In genomic region chr9:45740584-45740980, GRCm38 (mm10) we compare ENCODE assay signal across 10 mouse cellular contexts.
DNase-seq lines count a peak whose midpoint lies in the region; ATAC-seq and TF ChIP-seq lines count a peak whose summit lies in the region.
"Had no signal": no experiment of that assay in that cellular context is flagged by ENCODE, and none has a peak within 500 bp of the region (broad histone marks: within the 10 kb centered on the region; RNA-seq: fewer than 3 reads in every experiment).

No protein-coding gene starts in this region.

- H3K36me3 ChIP-seq in heart, embryonic 15.5 days = no peaks in the 10 kb centered on the region
- peaks cover 34% of the 10 kb centered on the region for H3K36me3 ChIP-seq in forebrain, postnatal 0 days (ENCODE audit: insufficient read depth)
- H3K36me3 ChIP-seq: lung, embryonic 15.5 days had no signal

- H3K27ac ChIP-seq in heart, embryonic 15.5 days = no peak overlapping the region
- H3K27ac ChIP-seq in forebrain, postnatal 0 days (ENCODE audit: low read depth, low read length) = no peak overlapping the region
- H3K27ac ChIP-seq: lung, embryonic 15.5 days had no signal

- intact Hi-C loops in heart, postnatal 25 days (cut with DNase I) = no loop called here

- H3K9me3 ChIP-seq in heart, embryonic 15.5 days (replicated peaks) = no peaks in the 10 kb centered on the region
- no peaks in the 10 kb centered on the region for H3K9me3 ChIP-seq in forebrain, postnatal 0 days (ENCODE audit: low read length)
- H3K9me3 ChIP-seq: lung, embryonic 15.5 days had no signal

- peak overlapping the region; percentile 25; the same call in 1 of the 2 replicates for H3K4me2 ChIP-seq in heart, embryonic 15.5 days
- H3K4me2 ChIP-seq in forebrain, postnatal 0 days (ENCODE audit: low read depth) = no peak overlapping the region
- H3K4me2 ChIP-seq: lung, embryonic 15.5 days had no signal

- peak; percentile 64 for TF ChIP-seq CTCF in forebrain, postnatal 0 days (IDR thresholded peaks at IDR 0.05; ENCODE audit: low read depth)

- no peak overlapping the region for H3K9ac ChIP-seq in heart, embryonic 15.5 days
- H3K9ac ChIP-seq in forebrain, postnatal 0 days = no peak overlapping the region
- H3K9ac ChIP-seq: lung, embryonic 15.5 days had no signal

- no peak overlapping the region for H3K4me3 ChIP-seq in heart, embryonic 15.5 days
- no peak overlapping the region for H3K4me3 ChIP-seq in forebrain, postnatal 0 days (ENCODE audit: low read depth, low read length)
- H3K4me3 ChIP-seq: lung, embryonic 15.5 days had no signal

- peaks cover 41% of the 10 kb centered on the region for H3K27me3 ChIP-seq in heart, embryonic 15.5 days
- H3K27me3 ChIP-seq in forebrain, postnatal 0 days (ENCODE audit: insufficient read depth, low read length) = no peaks in the 10 kb centered on the region
- H3K27me3 ChIP-seq: lung, embryonic 15.5 days had no signal

- 66% methylated on average over 2 of the region's 2 CpGs for WGBS in heart, embryonic 15.5 days
- 55% methylated on average over 2 of the region's 2 CpGs for WGBS in forebrain, postnatal 0 days

- DNase-seq in heart, postnatal 25 days (ENCODE audit: low spot score) = no peak
- peak; percentile 47 for DNase-seq in lung, postnatal 10 days
- no peak for DNase-seq in lung, postnatal 25 days (ENCODE audit: low spot score)
- DNase-seq in forebrain, postnatal 0 days = peak; percentile 46
- DNase-seq in yolk sac, embryonic 10.5 days (ENCODE audit: low spot score) = no peak
- DNase-seq in urinary bladder, postnatal 4 days (ENCODE audit: low spot score in 2 of 2) = no peak
- no peak for DNase-seq in layer of hippocampus, adult 8-10 months (ENCODE audit: low spot score in 2 of 2)
- DNase-seq: right cerebral cortex, postnatal 25 days had no signal

- H3K4me1 ChIP-seq in heart, embryonic 15.5 days (replicated peaks) = peaks cover 3% of the 10 kb centered on the region
- H3K4me1 ChIP-seq in forebrain, postnatal 0 days (ENCODE audit: insufficient read depth) = peaks cover 7% of the 10 kb centered on the region; the same call in 1 of the 2 replicates

- ATAC-seq in heart, embryonic 15.5 days (replicated peaks; ENCODE audit: insufficient number of reproducible peaks, insufficient read depth, low FRiP score, low read depth) = no peak
- peak; percentile 53 for ATAC-seq in forebrain, postnatal 0 days

Comparison
In these comparisons a context has a peak if more than half of its experiments do, and no peak if none do; other contexts are left out.
1. DNase-seq: peak in lung, postnatal 10 days (single experiment) and forebrain, postnatal 0 days (single experiment); none in heart, postnatal 25 days (single experiment), lung, postnatal 25 days (single experiment), yolk sac, embryonic 10.5 days (single experiment), urinary bladder, postnatal 4 days (0 of 2) and layer of hippocampus, adult 8-10 months (0 of 2).